Mouse (Mus musculus): ENCODE measurements at regions not wholly inside any gene's neighbourhood (a gene's known extent, or its start where the extent isn't known, plus 50 kb on each side); places are given as distances from the start of the nearest gene placed in this dataset.

DNA sequence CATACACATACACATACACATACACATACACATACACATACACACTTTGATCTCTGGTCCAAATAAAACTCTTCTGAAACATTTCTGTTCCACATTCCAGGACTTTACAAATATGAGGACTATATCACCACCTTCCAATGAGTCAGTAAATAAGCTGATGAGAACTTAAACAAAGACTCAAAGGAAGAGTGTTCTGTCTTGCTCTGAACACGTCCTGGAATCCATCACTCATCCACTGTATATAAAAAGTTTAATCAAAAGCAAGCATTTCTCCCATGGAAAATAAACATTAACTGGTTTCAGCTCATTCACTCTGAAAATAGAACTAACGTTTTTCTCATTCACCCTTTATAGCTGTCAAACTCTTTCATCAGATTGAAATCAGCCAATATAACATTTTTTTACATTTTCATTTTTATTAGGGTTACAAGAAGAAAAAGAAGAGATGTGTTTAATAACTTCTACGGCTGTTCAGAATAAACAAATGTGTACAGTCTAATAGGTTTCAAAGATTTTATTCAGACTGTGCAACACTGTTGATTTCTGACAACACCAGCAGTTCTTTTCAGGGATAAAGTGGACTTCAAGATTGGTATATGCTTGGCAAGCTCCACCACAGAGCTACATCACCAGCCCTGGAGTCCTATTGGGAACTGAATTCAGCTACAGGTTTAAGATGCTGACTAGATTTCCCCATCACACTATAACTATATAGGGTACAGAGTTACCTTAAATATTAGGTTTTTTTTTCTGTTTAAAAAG, 151.0 kb upstream of the Tmtc1 start:
- 33% methylated on average over 3 of the region's 3 CpGs for WGBS
- no peaks in the 10 kb centered on the region for H3K36me3 ChIP-seq (ENCODE audit: control insufficient read depth, insufficient read depth, low read length)
- H3K27me3 ChIP-seq (replicated peaks; ENCODE audit: control insufficient read depth, insufficient read depth, low read length): no peaks in the 10 kb centered on the region
- no peak overlapping the region for H3K27ac ChIP-seq (ENCODE audit: low read depth)
- no peak for ATAC-seq (replicated peaks; ENCODE audit: low FRiP score, low TSS enrichment, low read depth)
- no peak overlapping the region for H3K4me2 ChIP-seq (ENCODE audit: low read length)
- H3K4me1 ChIP-seq (replicated peaks; ENCODE audit: control insufficient read depth, insufficient read depth, low read length): peaks cover 9% of the 10 kb centered on the region
- DNase-seq (ENCODE audit: low spot score): no peak
- no peaks in the 10 kb centered on the region for H3K9me3 ChIP-seq (ENCODE audit: control insufficient read depth, low read length)
- H3K9ac ChIP-seq (ENCODE audit: low read length): no peak overlapping the region
- H3K4me3 ChIP-seq (ENCODE audit: low read depth, low read length): no peak overlapping the region

- ATAC-seq (replicated peaks; ENCODE audit: low FRiP score, low TSS enrichment, low read depth) (no peak), DNase-seq (ENCODE audit: low spot score) (no peak)
- Histone ChIP-seq H3K4me2 (ENCODE audit: low read length) (no peak overlapping the region), H3K27ac (ENCODE audit: low read depth) (no peak overlapping the region), H3K9me3 (ENCODE audit: control insufficient read depth, low read length) (no peaks in the 10 kb centered on the region), H3K36me3 (ENCODE audit: control insufficient read depth, insufficient read depth, low read length) (no peaks in the 10 kb centered on the region), H3K4me1 (replicated peaks; ENCODE audit: control insufficient read depth, insufficient read depth, low read length) (no peaks in the 10 kb centered on the region), H3K27me3 (replicated peaks; ENCODE audit: control insufficient read depth, insufficient read depth, low read length) (no peaks in the 10 kb centered on the region), H3K9ac (ENCODE audit: low read length) (no peak overlapping the region), H3K4me3 (ENCODE audit: low read depth, low read length) (no peak overlapping the region)
- WGBS: 84% methylated on average over 4 of the region's 4 CpGs
These were observed 144.8 kb upstream of the Tmtc1 start for GRCm38 (mm10) chr6:148588971-148589370.

- Histone ChIP-seq H3K4me3 (ENCODE audit: low read depth, low read length) (no peak overlapping the region), H3K27me3 (replicated peaks; ENCODE audit: control insufficient read depth, insufficient read depth, low read length) (no peaks in the 10 kb centered on the region), H3K9ac (ENCODE audit: low read length) (no peak overlapping the region), H3K4me1 (replicated peaks; ENCODE audit: control insufficient read depth, insufficient read depth, low read length) (no peaks in the 10 kb centered on the region), H3K4me2 (ENCODE audit: low read length) (no peak overlapping the region), H3K36me3 (ENCODE audit: control insufficient read depth, insufficient read depth, low read length) (no peaks in the 10 kb centered on the region), H3K27ac (ENCODE audit: low read depth) (no peak overlapping the region), H3K9me3 (ENCODE audit: control insufficient read depth, low read length) (no peaks in the 10 kb centered on the region)
- DNase-seq (ENCODE audit: low spot score) (no peak), ATAC-seq (replicated peaks; ENCODE audit: low FRiP score, low TSS enrichment, low read depth) (no peak)
- WGBS: 73% methylated on average over 10 of the region's 10 CpGs
These were observed 142.5 kb upstream of the Tmtc1 start for GRCm38 (mm10) chr6:148586439-148587321.

GRCm38 (mm10) chr6:148584126-148584525, 139.9 kb upstream of the Tmtc1 start:
- H3K36me3 ChIP-seq (ENCODE audit: control insufficient read depth, insufficient read depth, low read length): no peaks in the 10 kb centered on the region
- H3K9me3 ChIP-seq (ENCODE audit: control insufficient read depth, low read length): no peaks in the 10 kb centered on the region
- no peak overlapping the region for H3K27ac ChIP-seq (ENCODE audit: low read depth)
- ATAC-seq (replicated peaks; ENCODE audit: low FRiP score, low TSS enrichment, low read depth) (no peak), DNase-seq (ENCODE audit: low spot score) (no peak)
- no peak overlapping the region for H3K4me2 ChIP-seq (ENCODE audit: low read length)
- no peaks in the 10 kb centered on the region for H3K27me3 ChIP-seq (replicated peaks; ENCODE audit: control insufficient read depth, insufficient read depth, low read length)
- no peak overlapping the region for H3K9ac ChIP-seq (ENCODE audit: low read length)
- no peak overlapping the region for H3K4me3 ChIP-seq (ENCODE audit: low read depth, low read length)
- H3K4me1 ChIP-seq (replicated peaks; ENCODE audit: control insufficient read depth, insufficient read depth, low read length): no peaks in the 10 kb centered on the region
- WGBS: 86% methylated on average over 2 of the region's 2 CpGs

DNA sequence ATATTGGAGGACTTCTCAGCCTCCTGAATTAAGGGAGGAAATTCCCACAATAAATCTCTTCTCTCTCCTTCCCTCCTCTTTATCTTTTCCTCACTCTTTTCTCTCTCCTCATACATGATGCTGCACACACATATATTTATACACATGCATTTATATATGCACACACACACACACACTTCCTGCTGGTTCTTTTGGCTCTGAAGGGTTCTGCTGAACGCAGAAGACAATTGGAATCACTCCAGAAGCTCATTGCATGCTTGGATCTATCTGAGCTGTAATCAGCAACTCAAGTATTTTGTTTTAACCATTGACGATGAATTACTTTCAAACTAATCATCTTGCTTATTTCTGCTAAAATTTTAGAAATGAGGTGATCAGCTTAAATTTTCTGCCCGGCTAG, 134.1 kb upstream of the Tmtc1 start:
- H3K9me3 ChIP-seq (ENCODE audit: control insufficient read depth, low read length): no peaks in the 10 kb centered on the region
- no peak overlapping the region for H3K4me3 ChIP-seq (ENCODE audit: low read depth, low read length)
- no peak overlapping the region for H3K9ac ChIP-seq (ENCODE audit: low read length)
- no peaks in the 10 kb centered on the region for H3K27me3 ChIP-seq (replicated peaks; ENCODE audit: control insufficient read depth, insufficient read depth, low read length)
- no peak for DNase-seq (ENCODE audit: low spot score)
- WGBS: 56% methylated on average over 3 of the region's 3 CpGs
- no peaks in the 10 kb centered on the region for H3K36me3 ChIP-seq (ENCODE audit: control insufficient read depth, insufficient read depth, low read length)
- no peak overlapping the region; the same call in 1 of the 2 replicates for H3K27ac ChIP-seq (ENCODE audit: low read depth)
- H3K4me2 ChIP-seq (ENCODE audit: low read length): no peak overlapping the region
- no peak for ATAC-seq (replicated peaks; ENCODE audit: low FRiP score, low TSS enrichment, low read depth)
- 0 out of 2 replicates have a peak, but pooled peaks cover 4% of the 10 kb centered on the region for H3K4me1 ChIP-seq (replicated peaks; ENCODE audit: control insufficient read depth, insufficient read depth, low read length)

- H3K36me3 ChIP-seq (ENCODE audit: control insufficient read depth, insufficient read depth, low read length): no peaks in the 10 kb centered on the region
- H3K4me1 ChIP-seq (replicated peaks; ENCODE audit: control insufficient read depth, insufficient read depth, low read length): 0 out of 2 replicates have a peak, but pooled peaks cover 4% of the 10 kb centered on the region
- no peak overlapping the region for H3K4me3 ChIP-seq (ENCODE audit: low read depth, low read length)
- ATAC-seq (replicated peaks; ENCODE audit: low FRiP score, low TSS enrichment, low read depth) (no peak), DNase-seq (ENCODE audit: low spot score) (no peak)
- WGBS: 82% methylated on average over 3 of the region's 3 CpGs
- no peaks in the 10 kb centered on the region for H3K27me3 ChIP-seq (replicated peaks; ENCODE audit: control insufficient read depth, insufficient read depth, low read length)
- H3K9ac ChIP-seq (ENCODE audit: low read length): no peak overlapping the region
- H3K4me2 ChIP-seq (ENCODE audit: low read length): no peak overlapping the region
- H3K9me3 ChIP-seq (ENCODE audit: control insufficient read depth, low read length): no peaks in the 10 kb centered on the region
- H3K27ac ChIP-seq (ENCODE audit: low read depth): no peak overlapping the region; the same call in 1 of the 2 replicates
These were observed 133.5 kb upstream of the Tmtc1 start for GRCm38 (mm10) chr6:148577663-148578062.

- H3K27me3 ChIP-seq (replicated peaks; ENCODE audit: control insufficient read depth, insufficient read depth, low read length): no peaks in the 10 kb centered on the region
- no peak overlapping the region for H3K4me2 ChIP-seq (ENCODE audit: low read length)
- no peak for ATAC-seq (replicated peaks; ENCODE audit: low FRiP score, low TSS enrichment, low read depth)
- DNase-seq (ENCODE audit: low spot score): no peak
- H3K27ac ChIP-seq (ENCODE audit: low read depth): no peak overlapping the region
- H3K9me3 ChIP-seq (ENCODE audit: control insufficient read depth, low read length): no peaks in the 10 kb centered on the region
- H3K4me3 ChIP-seq (ENCODE audit: low read depth, low read length): no peak overlapping the region
- no peak overlapping the region for H3K9ac ChIP-seq (ENCODE audit: low read length)
- WGBS: 81% methylated on average over 7 of the region's 7 CpGs
- H3K36me3 ChIP-seq (ENCODE audit: control insufficient read depth, insufficient read depth, low read length): no peaks in the 10 kb centered on the region
- 0 out of 2 replicates have a peak, but pooled peaks cover 4% of the 10 kb centered on the region for H3K4me1 ChIP-seq (replicated peaks; ENCODE audit: control insufficient read depth, insufficient read depth, low read length)
These were observed 130.7 kb upstream of the Tmtc1 start for GRCm38 (mm10) chr6:148574742-148575453.

- WGBS: 82% methylated on average over 5 of the region's 5 CpGs
- H3K36me3 ChIP-seq (ENCODE audit: control insufficient read depth, insufficient read depth, low read length): no peaks in the 10 kb centered on the region
- no peak overlapping the region for H3K4me2 ChIP-seq (ENCODE audit: low read length)
- no peaks in the 10 kb centered on the region for H3K27me3 ChIP-seq (replicated peaks; ENCODE audit: control insufficient read depth, insufficient read depth, low read length)
- H3K9ac ChIP-seq (ENCODE audit: low read length): no peak overlapping the region
- H3K27ac ChIP-seq (ENCODE audit: low read depth): no peak overlapping the region
- no peaks in the 10 kb centered on the region for H3K9me3 ChIP-seq (ENCODE audit: control insufficient read depth, low read length)
- H3K4me1 ChIP-seq (replicated peaks; ENCODE audit: control insufficient read depth, insufficient read depth, low read length): no peaks in the 10 kb centered on the region
- DNase-seq (ENCODE audit: low spot score): no peak
- no peak for ATAC-seq (replicated peaks; ENCODE audit: low FRiP score, low TSS enrichment, low read depth)
- no peak overlapping the region for H3K4me3 ChIP-seq (ENCODE audit: low read depth, low read length)
These were observed 128.0 kb upstream of the Tmtc1 start for GRCm38 (mm10) chr6:148572201-148572600.
